Mouse (Mus musculus) CH12.LX (cell line): ENCODE results near the gene Srr.

Experiments used
- CHD2 ChIP-seq: IDR thresholded peaks from 2 replicates; pipeline ENCODE4 v1.6.1; 2011; ENCODE audit warnings: low read length, improper control_type of control experiment
- CTCF ChIP-seq, 2 experiments: IDR thresholded peaks in 1 of 2; conservative IDR thresholded peaks in 1 of 2; 2 replicates each; pipeline ENCODE4 v1.5.1; 2011 to 2012; ENCODE audit warnings: low read depth in 2 of 2, low read length in 2 of 2, improper control_type of control experiment in 1 of 2, inconsistent platforms in 1 of 2, mild to moderate bottlenecking in 1 of 2, moderate library complexity in 1 of 2
- ELF1 ChIP-seq: IDR thresholded peaks from 2 replicates; pipeline ENCODE4 v1.6.1; 2014; ENCODE audit warnings: low read depth, mild to moderate bottlenecking, inconsistent platforms, low read length, improper control_type of control experiment
- MEF2A ChIP-seq: IDR thresholded peaks from 2 replicates; pipeline ENCODE4 v1.6.1; 2014; ENCODE audit warnings: low read depth, mild to moderate bottlenecking, inconsistent platforms, low read length, improper control_type of control experiment, borderline replicate concordance
- MXI1 ChIP-seq: IDR thresholded peaks from 2 replicates; pipeline ENCODE4 v1.6.1; 2011; ENCODE audit warnings: mild to moderate bottlenecking, low read depth, low read length, improper control_type of control experiment
- MYC ChIP-seq: IDR thresholded peaks from 2 replicates; pipeline ENCODE4 v1.6.1; 2011; ENCODE audit warnings: low read depth, mild to moderate bottlenecking, improper control_type of control experiment, low read length
- POLR2A ChIP-seq: IDR thresholded peaks from 2 replicates; pipeline ENCODE4 v1.6.1; 2011; ENCODE audit warnings: low read depth, mild to moderate bottlenecking, improper control_type of control experiment, low read length
- POLR2AphosphoS2 ChIP-seq: IDR thresholded peaks from 2 replicates; pipeline ENCODE4 v1.6.1; 2011; ENCODE audit warnings: low read depth, low read length, improper control_type of control experiment
- RAD21 ChIP-seq: IDR thresholded peaks from 2 replicates; pipeline ENCODE4 v1.6.1; 2011; ENCODE audit warnings: low read depth, mild to moderate bottlenecking, low read length, improper control_type of control experiment, moderate library complexity
- SIN3A ChIP-seq: IDR thresholded peaks from 2 replicates; pipeline ENCODE4 v1.6.1; 2012; ENCODE audit warnings: low read length, improper control_type of control experiment, inconsistent platforms
- TCF12 ChIP-seq: IDR thresholded peaks from 2 replicates; pipeline ENCODE4 v1.6.1; 2014; ENCODE audit warnings: low read depth, mild to moderate bottlenecking, inconsistent platforms, low read length, improper control_type of control experiment
- USF1 ChIP-seq: IDR thresholded peaks from 2 replicates; pipeline ENCODE4 v1.6.1; 2014; ENCODE audit warnings: low read depth, mild to moderate bottlenecking, inconsistent platforms, low read length, improper control_type of control experiment
- USF2 ChIP-seq: conservative IDR thresholded peaks from 2 replicates; pipeline ENCODE4 v1.6.1; 2011; ENCODE audit warnings: low read depth, low read length, improper control_type of control experiment

DNA sequence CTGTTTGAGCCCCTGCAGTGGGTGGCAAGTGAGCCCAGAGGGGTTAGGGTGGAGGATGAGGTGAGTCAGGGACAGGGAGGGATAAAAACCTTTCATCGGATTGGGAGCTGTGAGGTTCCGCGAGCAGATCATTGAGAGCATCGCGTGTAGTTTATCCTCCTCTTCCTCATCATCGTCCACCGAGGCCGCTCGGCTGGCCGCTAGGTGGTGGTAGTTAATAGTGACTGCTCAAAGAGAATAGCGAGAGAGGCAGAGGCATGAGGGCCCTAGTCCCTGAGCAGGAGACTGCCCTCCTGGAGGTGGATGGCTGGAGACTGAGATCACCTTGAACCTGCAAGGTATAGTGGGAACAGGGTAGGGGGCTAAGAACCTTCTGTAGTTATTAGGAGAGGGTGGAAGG, 62.3 kb downstream of the Srr start:
- TF ChIP-seq SIN3A (no peak), MEF2A (no peak), TCF12 (no peak), POLR2A (no peak), RAD21 (peak; percentile 61), CTCF (conservative IDR thresholded peaks at IDR 0.05 in 1 of 2, IDR thresholded peaks at IDR 0.05 in 1 of 2; ENCODE audit: low read depth in 2 of 2, low read length in 2 of 2) (peak in 1 of 2 experiments; percentile 68; a peak in 2 of 4 replicates), CHD2 (no peak), POLR2AphosphoS2 (no peak), USF1 (no peak), ELF1 (no peak), USF2 (no peak), MXI1 (no peak), MYC (no peak)
